10 mouse cellular contexts compared by ENCODE assay signal in genomic region chr19:15647313-15647712, GRCm38 (mm10).
A peak's percentile ranks its signal among the peaks of the same experiment; 100 is the strongest.
DNase-seq lines count a peak whose midpoint lies in the region; ATAC-seq and TF ChIP-seq lines count a peak whose summit lies in the region.
"Had no signal": no experiment of that assay in that cellular context is flagged by ENCODE, and none has a peak within 500 bp of the region (broad histone marks: within the 10 kb centered on the region; RNA-seq: fewer than 3 reads in every experiment).

No protein-coding gene starts in this region.

- intact Hi-C loops in heart, postnatal 10 days (cut with DNase I) = no loop called here
- intact Hi-C loops in heart, postnatal 25 days (cut with DNase I) = no loop called here

- H3K36me3 ChIP-seq in lung, embryonic 14.5 days (ENCODE audit: insufficient read depth) = no peaks in the 10 kb centered on the region
- no peaks in the 10 kb centered on the region for H3K36me3 ChIP-seq in forebrain, embryonic 16.5 days (ENCODE audit: control insufficient read depth, insufficient read depth)
- no peaks in the 10 kb centered on the region for H3K36me3 ChIP-seq in midbrain, embryonic 16.5 days (ENCODE audit: control insufficient read depth, insufficient read depth, low read length)
- H3K36me3 ChIP-seq: heart, embryonic 15.5 days had no signal

- no peaks in the 10 kb centered on the region for H3K4me1 ChIP-seq in lung, embryonic 14.5 days (ENCODE audit: insufficient read depth)
- H3K4me1 ChIP-seq in forebrain, embryonic 16.5 days (replicated peaks; ENCODE audit: control insufficient read depth, insufficient read depth, low read length) = peaks cover 3% of the 10 kb centered on the region
- H3K4me1 ChIP-seq in midbrain, embryonic 16.5 days (ENCODE audit: control insufficient read depth, insufficient read depth, low read length) = peaks cover 9% of the 10 kb centered on the region; the same call in 1 of the 2 replicates
- H3K4me1 ChIP-seq: heart, embryonic 15.5 days had no signal

- H3K9me3 ChIP-seq in lung, embryonic 14.5 days (ENCODE audit: low read depth, low read length) = no peaks in the 10 kb centered on the region
- H3K9me3 ChIP-seq in forebrain, embryonic 16.5 days (ENCODE audit: control insufficient read depth, low read length) = no peaks in the 10 kb centered on the region
- no peaks in the 10 kb centered on the region for H3K9me3 ChIP-seq in midbrain, embryonic 16.5 days (replicated peaks; ENCODE audit: control insufficient read depth, low read length, poor library complexity, severe bottlenecking)
- H3K9me3 ChIP-seq: heart, embryonic 15.5 days had no signal

- peak; percentile 4 to 7 for DNase-seq in heart, postnatal 10 days
- no peak for DNase-seq in heart, postnatal 25 days (ENCODE audit: low spot score)
- DNase-seq in lung, embryonic 14.5 days = peak; percentile 59
- DNase-seq in lung, adult 18-20 months = no peak
- no peak for DNase-seq in urinary bladder, postnatal 14 days (ENCODE audit: low spot score)
- DNase-seq in cerebellum, postnatal 10 days = no peak
- DNase-seq: thymus, postnatal 25 days had no signal

- ATAC-seq in lung, embryonic 14.5 days (ENCODE audit: insufficient read depth) = peak; percentile 71; the same call in 1 of the 2 replicates
- ATAC-seq in forebrain, embryonic 16.5 days = peak; percentile 66
- peak; percentile 82 for ATAC-seq in midbrain, embryonic 16.5 days

- no peak overlapping the region for H3K27ac ChIP-seq in lung, embryonic 14.5 days (ENCODE audit: low read depth)
- no peak overlapping the region for H3K27ac ChIP-seq in forebrain, embryonic 16.5 days (ENCODE audit: low read length)
- H3K27ac ChIP-seq in midbrain, embryonic 16.5 days (ENCODE audit: low read length) = no peak overlapping the region
- H3K27ac ChIP-seq: heart, embryonic 15.5 days had no signal

- H3K4me3 ChIP-seq in lung, embryonic 14.5 days (ENCODE audit: low read depth, low read length) = no peak overlapping the region
- no peak overlapping the region for H3K4me3 ChIP-seq in forebrain, embryonic 16.5 days (replicated peaks; ENCODE audit: low read length)
- H3K4me3 ChIP-seq in midbrain, embryonic 16.5 days (ENCODE audit: low read depth, low read length) = no peak overlapping the region
- H3K4me3 ChIP-seq: heart, embryonic 15.5 days had no signal

- H3K9ac ChIP-seq in lung, embryonic 14.5 days = no peak overlapping the region
- no peak overlapping the region for H3K9ac ChIP-seq in forebrain, embryonic 16.5 days (replicated peaks; ENCODE audit: low read depth, low read length)
- no peak overlapping the region; the same call in 1 of the 2 replicates for H3K9ac ChIP-seq in midbrain, embryonic 16.5 days (ENCODE audit: low read depth, low read length)
- H3K9ac ChIP-seq: heart, embryonic 15.5 days had no signal

- 30% methylated on average over 5 of the region's 5 CpGs for WGBS in lung, embryonic 14.5 days
- WGBS in forebrain, embryonic 16.5 days = 62% methylated on average over 5 of the region's 5 CpGs
- WGBS in midbrain, embryonic 16.5 days = 29% methylated on average over 5 of the region's 5 CpGs

- no peaks in the 10 kb centered on the region for H3K27me3 ChIP-seq in lung, embryonic 14.5 days (ENCODE audit: insufficient read depth, low read length)
- 0 out of 2 replicates have a peak, but pooled peaks cover 3% of the 10 kb centered on the region for H3K27me3 ChIP-seq in forebrain, embryonic 16.5 days (replicated peaks; ENCODE audit: control insufficient read depth, insufficient read depth, low read length)
- H3K27me3 ChIP-seq in midbrain, embryonic 16.5 days (ENCODE audit: control insufficient read depth, insufficient read depth, low read depth, low read length) = peaks cover 2% of the 10 kb centered on the region; the same call in 1 of the 2 replicates
- H3K27me3 ChIP-seq: heart, embryonic 15.5 days had no signal

- no peak overlapping the region for H3K4me2 ChIP-seq in lung, embryonic 14.5 days
- no peak overlapping the region for H3K4me2 ChIP-seq in forebrain, embryonic 16.5 days (ENCODE audit: low read length)
- H3K4me2 ChIP-seq in midbrain, embryonic 16.5 days (ENCODE audit: low read length) = no peak overlapping the region
- H3K4me2 ChIP-seq: heart, embryonic 15.5 days had no signal

- no peak for TF ChIP-seq CTCF in lung, embryonic 14.5 days (IDR thresholded peaks at IDR 0.05; ENCODE audit: low read depth)

Comparison
In these comparisons a context has a peak if more than half of its experiments do, and no peak if none do; other contexts are left out.
1. DNase-seq: peak in heart, postnatal 10 days (2 of 2) and lung, embryonic 14.5 days (single experiment); none in heart, postnatal 25 days (single experiment), lung, adult 18-20 months (0 of 2), urinary bladder, postnatal 14 days (single experiment) and cerebellum, postnatal 10 days (0 of 2).
2. Peak in every context shown above with its lines, with median percentiles within 50 percentile points of each other: ATAC-seq.